Mouse (Mus musculus) embryonic facial prominence, embryonic 15.5 days (tissue): ENCODE data around the gene Chchd6. TPM values are rescaled to one million over a fixed set of nuclear protein-coding genes. Genes with fewer than 3 reads are reported as not detected.

Experiments used
- ATAC-seq: fragments of 200-750 bp; cut with Nextera tagmentation; 2 replicates; pipeline ENCODE4 v1.8.0; 2017; ENCODE audit warnings: low read depth, moderate TSS enrichment; ENCODE audit not compliant: insufficient number of reproducible peaks, low FRiP score, low TSS enrichment
- H3K27ac ChIP-seq: fragments of 300-500 bp; sonication (generic); replicated peaks from 2 replicates; pipeline ENCODE4 v1.5.1; 2015; ENCODE audit warnings: mild to moderate bottlenecking, inconsistent platforms
- H3K27me3 ChIP-seq: fragments of 300-500 bp; sonication (generic); 2 replicates; pipeline ENCODE4 v1.6.1; 2015; ENCODE audit warnings: inconsistent platforms
- H3K36me3 ChIP-seq: fragments of 300-500 bp; sonication (generic); 2 replicates; pipeline ENCODE4 v1.6.1; 2015; ENCODE audit warnings: mild to moderate bottlenecking, inconsistent platforms
- H3K4me1 ChIP-seq: fragments of 300-500 bp; sonication (generic); 2 replicates; pipeline ENCODE4 v1.6.1; 2015; ENCODE audit warnings: inconsistent platforms
- H3K4me2 ChIP-seq: fragments of 300-500 bp; sonication (generic); replicated peaks from 2 replicates; pipeline ENCODE4 v1.6.1; 2015; ENCODE audit warnings: mild to moderate bottlenecking, inconsistent platforms
- H3K4me3 ChIP-seq: fragments of 300-500 bp; sonication (generic); replicated peaks from 2 replicates; pipeline ENCODE4 v1.5.1; 2015; ENCODE audit warnings: mild to moderate bottlenecking, inconsistent platforms
- H3K9ac ChIP-seq: fragments of 300-500 bp; sonication (generic); 2 replicates; pipeline ENCODE4 v1.6.1; 2015; ENCODE audit warnings: inconsistent platforms
- H3K9me3 ChIP-seq: fragments of 300-500 bp; sonication (generic); replicated peaks from 2 replicates; pipeline ENCODE4 v1.6.1; 2016; ENCODE audit warnings: inconsistent platforms
- WGBS: fragments of 180-500 bp; shearing (Covaris S2); methylation state at CpG from one replicate; pipeline ENCODE4 v1.1.7; 2015; 5-methylcytosine and 5-hydroxymethylcytosine counted together
- polyA plus RNA-seq: library from polyadenylated mRNA; unstranded; fragments of >200 nt; fragmentation: Nextera tagmentation; extraction: Ambion mirVana; gene quantifications from 2 replicates; pipeline ENCODE4 v1.2.1, GENCODE M21; 2015

Gene Chchd6
- polyA plus RNA-seq, 1 experiment from 2014 or later = 64.9 TPM

DNA sequence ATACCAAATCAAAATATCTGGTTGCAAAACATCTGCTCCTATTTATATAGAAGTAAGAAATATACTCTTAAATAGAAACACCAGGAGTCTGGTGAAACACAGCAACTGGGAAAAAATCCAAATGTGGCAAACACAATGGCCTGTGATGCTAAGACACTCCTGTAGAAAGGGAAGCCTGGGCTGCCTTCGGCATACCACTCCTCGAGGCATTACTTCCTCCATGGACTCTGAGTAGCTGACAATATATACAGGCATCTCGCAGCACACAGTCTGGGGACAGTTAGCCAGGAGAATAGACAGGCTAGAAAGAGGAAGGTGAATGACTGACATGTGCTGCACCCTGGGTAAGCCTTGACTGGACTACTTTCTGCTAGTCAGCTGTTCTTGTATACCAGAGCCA lies 146.7 kb downstream of the Chchd6 start:
- peak overlapping the region; percentile 45 for H3K27ac ChIP-seq
- ATAC-seq = no peak
- 29% methylated on average over 3 of the region's 3 CpGs for WGBS

DNA sequence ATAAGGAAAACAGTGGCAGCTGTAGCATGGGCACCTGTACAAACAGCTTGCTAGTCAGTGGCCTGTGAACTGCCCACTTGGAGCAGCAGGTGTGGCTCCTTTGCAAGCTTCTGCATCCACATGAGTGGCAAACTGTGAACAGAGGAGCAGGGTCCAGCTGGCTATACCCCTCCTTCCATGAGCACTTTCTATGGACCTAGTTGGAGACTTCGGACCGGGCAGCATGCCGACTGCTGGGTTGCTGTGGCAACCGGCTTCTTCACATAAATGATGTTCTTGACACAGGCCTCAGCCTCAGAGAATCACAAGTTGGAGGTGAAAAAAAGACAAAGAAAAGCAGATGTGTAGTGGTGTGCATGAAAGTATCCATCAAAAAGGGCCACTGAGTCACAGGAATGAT lies 154.8 kb downstream of the Chchd6 start:
- Histone ChIP-seq H3K27me3 (no peaks in the 10 kb centered on the region), H3K36me3 (no peaks in the 10 kb centered on the region), H3K9ac (no peak overlapping the region), H3K27ac (no peak overlapping the region), H3K9me3 (no peaks in the 10 kb centered on the region), H3K4me3 (no peak overlapping the region), H3K4me1 (no peaks in the 10 kb centered on the region), H3K4me2 (no peak overlapping the region)
- ATAC-seq = no peak
- 89% methylated on average over 4 of the region's 4 CpGs for WGBS

More for the DNA sequence above, 146.7 kb downstream of the Chchd6 start:
- Histone ChIP-seq H3K4me1 (peaks cover 18% of the 10 kb centered on the region), H3K9ac (no peak overlapping the region), H3K4me3 (no peak overlapping the region), H3K4me2 (no peak overlapping the region), H3K27me3 (no peaks in the 10 kb centered on the region), H3K36me3 (no peaks in the 10 kb centered on the region), H3K9me3 (no peaks in the 10 kb centered on the region)

DNA sequence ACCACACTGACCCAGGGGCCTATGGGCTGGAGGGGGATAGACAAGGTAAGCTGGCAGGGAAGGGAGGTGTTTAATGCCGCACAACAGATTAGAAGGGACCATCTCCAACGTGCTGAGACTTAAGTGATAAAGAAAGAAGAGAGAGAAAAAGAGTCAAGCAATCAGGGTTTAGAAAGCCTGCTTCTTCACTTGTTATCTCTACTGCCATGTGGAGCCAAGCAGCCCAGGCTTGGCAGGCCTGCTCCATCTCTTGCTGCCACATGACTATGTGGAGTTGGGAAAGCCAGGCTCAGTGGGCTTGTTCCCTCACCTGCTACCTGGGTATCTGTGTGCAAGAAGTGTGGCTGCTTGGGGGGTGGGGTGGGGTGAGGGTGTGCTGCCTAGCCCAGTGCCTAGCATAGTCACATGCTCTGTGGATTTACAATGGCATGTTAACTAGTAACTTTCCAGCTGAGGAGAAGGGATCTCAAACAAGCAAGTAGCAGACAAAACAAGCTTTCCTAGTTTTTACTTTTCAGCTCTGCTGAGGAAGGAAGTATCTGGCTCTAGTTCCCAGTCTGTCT lies 163.5 kb downstream of the Chchd6 start:
- H3K27me3 ChIP-seq = no peaks in the 10 kb centered on the region
- no peak overlapping the region for H3K9ac ChIP-seq
- ATAC-seq = no peak
- H3K4me2 ChIP-seq = no peak overlapping the region
- no peaks in the 10 kb centered on the region for H3K36me3 ChIP-seq
- H3K4me1 ChIP-seq = no peaks in the 10 kb centered on the region
- no peak overlapping the region for H3K4me3 ChIP-seq
- 80% methylated on average over 2 of the region's 2 CpGs for WGBS
- H3K9me3 ChIP-seq = no peaks in the 10 kb centered on the region
- H3K27ac ChIP-seq = no peak overlapping the region

DNA sequence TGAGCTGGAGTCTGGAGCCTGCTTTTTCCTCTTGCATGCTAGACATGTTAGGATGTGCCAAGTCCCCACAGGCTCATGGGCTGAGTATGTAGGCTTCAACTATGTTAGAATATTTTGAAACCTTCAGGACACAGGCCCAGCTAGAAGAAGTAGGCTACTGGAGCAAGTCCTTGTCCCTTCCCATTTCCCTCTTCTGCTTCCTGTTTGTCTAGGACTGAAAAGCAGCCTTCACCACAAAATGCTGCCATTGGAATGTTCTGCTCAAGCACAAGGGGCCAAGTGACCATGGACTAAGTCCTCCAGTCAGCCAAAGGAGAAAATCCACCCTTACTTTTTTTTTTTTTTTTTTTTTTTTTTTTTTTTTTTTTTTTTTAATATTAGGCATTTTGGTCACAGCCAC lies 164.7 kb downstream of the Chchd6 start:
- ATAC-seq = no peak
- H3K9ac ChIP-seq = no peak overlapping the region
- H3K4me3 ChIP-seq = no peak overlapping the region
- no peaks in the 10 kb centered on the region for H3K4me1 ChIP-seq
- no peaks in the 10 kb centered on the region for H3K36me3 ChIP-seq
- H3K4me2 ChIP-seq = no peak overlapping the region
- H3K9me3 ChIP-seq = no peaks in the 10 kb centered on the region
- no peaks in the 10 kb centered on the region for H3K27me3 ChIP-seq
- H3K27ac ChIP-seq = no peak overlapping the region

DNA sequence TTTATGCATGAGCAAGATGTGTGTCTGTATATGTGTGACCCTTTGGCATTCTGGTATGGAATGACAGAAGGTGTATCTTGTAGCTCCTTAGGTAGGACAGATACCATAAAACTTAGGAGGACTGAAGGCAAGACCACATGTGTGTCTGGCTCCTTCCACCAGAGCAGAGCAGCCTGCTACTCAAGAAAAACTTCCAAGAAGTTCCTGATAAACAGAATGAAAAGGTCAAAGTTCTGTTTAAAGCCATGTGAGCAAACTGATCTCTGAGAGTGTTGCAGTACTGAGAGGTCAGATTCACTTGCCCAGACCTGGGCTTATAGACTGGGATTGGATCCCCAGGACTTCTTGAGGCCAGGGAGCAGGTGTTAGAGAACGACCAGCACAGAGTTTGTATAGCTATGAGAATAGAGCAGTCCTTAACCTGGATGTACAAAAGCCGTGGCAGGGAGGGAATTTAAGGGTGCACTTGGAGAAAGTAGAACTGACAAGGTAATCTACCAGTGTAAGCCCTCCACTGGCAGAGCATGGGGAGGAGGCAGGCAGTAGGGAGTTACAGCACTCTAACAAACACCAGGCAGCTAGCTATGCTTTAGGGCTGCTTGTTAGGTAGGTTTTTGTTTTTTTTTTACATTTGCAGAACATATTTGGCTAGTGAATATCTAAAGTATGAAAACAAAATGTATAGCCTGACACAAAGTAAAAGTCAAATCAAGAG lies 166.6 kb downstream of the Chchd6 start:
- Histone ChIP-seq H3K4me3 (no peak overlapping the region), H3K27me3 (no peaks in the 10 kb centered on the region), H3K9ac (no peak overlapping the region), H3K27ac (no peak overlapping the region), H3K4me1 (no peaks in the 10 kb centered on the region), H3K9me3 (no peaks in the 10 kb centered on the region), H3K36me3 (no peaks in the 10 kb centered on the region), H3K4me2 (no peak overlapping the region)
- 75% methylated on average over 2 of the region's 2 CpGs for WGBS
- ATAC-seq = no peak

DNA sequence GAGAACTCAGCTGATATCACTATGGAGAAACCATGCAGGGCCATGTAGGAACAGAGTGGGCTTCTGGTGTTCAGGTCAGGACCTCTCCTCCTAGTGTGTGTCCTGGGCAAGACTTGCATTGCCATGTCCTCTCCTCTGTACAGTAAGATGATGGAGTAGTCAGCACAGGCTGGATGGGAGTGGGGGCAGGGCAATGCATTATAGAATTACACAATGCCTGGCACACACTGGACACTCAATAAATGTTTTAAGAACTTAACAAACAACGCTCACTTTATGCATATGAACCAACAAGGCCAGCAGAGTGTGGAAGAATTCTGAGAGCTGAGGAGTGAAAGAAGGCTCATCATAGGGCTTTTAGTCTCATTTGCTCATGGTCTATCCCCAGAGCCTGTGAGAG lies 171.0 kb downstream of the Chchd6 start:
- Histone ChIP-seq H3K36me3 (no peaks in the 10 kb centered on the region), H3K9me3 (no peaks in the 10 kb centered on the region), H3K27ac (no peak overlapping the region), H3K4me1 (no peaks in the 10 kb centered on the region), H3K9ac (no peak overlapping the region), H3K4me3 (no peak overlapping the region), H3K27me3 (no peaks in the 10 kb centered on the region), H3K4me2 (no peak overlapping the region)
- no peak for ATAC-seq
- 93% methylated on average over 1 of the region's 1 CpGs for WGBS

DNA sequence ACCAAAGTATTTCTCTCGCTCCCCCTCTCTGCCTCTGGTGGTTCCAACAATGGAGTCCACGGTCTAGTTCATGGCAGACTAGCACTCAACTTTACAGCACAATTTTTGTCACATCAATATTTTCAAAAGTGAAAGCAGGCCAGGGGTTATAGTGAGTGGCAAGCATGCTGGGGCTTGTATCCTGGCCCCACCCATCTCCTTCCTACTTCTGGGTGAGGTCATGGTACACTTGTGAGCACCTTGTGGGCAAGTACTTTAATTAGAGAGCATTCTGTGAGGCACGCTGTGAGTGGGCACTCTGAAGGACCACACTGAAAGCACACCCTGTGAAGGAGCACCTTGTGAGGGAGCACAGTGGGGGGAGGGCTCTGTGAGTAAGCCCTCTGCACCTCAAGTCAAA lies 172.8 kb downstream of the Chchd6 start:
- H3K27me3 ChIP-seq = no peaks in the 10 kb centered on the region
- H3K4me1 ChIP-seq = no peaks in the 10 kb centered on the region
- no peak overlapping the region for H3K9ac ChIP-seq
- no peak for ATAC-seq
- no peaks in the 10 kb centered on the region for H3K36me3 ChIP-seq
- H3K9me3 ChIP-seq = no peaks in the 10 kb centered on the region
- H3K4me2 ChIP-seq = no peak overlapping the region
- WGBS = 77% methylated on average over 3 of the region's 3 CpGs
- H3K27ac ChIP-seq = no peak overlapping the region
- no peak overlapping the region for H3K4me3 ChIP-seq

DNA sequence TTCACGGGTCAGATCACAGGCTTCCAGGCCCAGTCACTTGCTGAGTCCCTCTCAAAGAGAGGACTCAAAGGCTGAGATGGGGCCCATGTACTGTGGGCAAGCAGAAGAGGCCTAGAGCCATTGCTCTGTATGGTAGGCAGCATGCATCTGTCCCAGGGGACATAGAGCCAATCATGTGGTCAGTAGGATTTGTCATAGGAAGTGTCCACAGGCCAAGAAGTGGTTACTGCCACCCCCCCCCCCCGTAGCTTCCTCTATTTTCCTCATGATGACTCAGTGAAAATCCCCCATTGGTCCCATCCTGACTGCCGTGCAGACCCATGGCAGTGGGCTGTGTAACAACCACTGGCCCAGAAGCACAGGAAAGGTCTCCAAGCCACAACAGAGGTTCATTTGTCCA lies 173.5 kb downstream of the Chchd6 start:
- no peaks in the 10 kb centered on the region for H3K27me3 ChIP-seq
- H3K36me3 ChIP-seq = no peaks in the 10 kb centered on the region
- H3K9me3 ChIP-seq = no peaks in the 10 kb centered on the region
- H3K4me1 ChIP-seq = no peaks in the 10 kb centered on the region
- H3K9ac ChIP-seq = no peak overlapping the region
- 78% methylated on average over 3 of the region's 3 CpGs for WGBS
- ATAC-seq = 0 out of 2 replicates have a peak, but pooled peaks have one; percentile 53
- no peak overlapping the region for H3K4me3 ChIP-seq
- no peak overlapping the region for H3K4me2 ChIP-seq
- H3K27ac ChIP-seq = no peak overlapping the region

DNA sequence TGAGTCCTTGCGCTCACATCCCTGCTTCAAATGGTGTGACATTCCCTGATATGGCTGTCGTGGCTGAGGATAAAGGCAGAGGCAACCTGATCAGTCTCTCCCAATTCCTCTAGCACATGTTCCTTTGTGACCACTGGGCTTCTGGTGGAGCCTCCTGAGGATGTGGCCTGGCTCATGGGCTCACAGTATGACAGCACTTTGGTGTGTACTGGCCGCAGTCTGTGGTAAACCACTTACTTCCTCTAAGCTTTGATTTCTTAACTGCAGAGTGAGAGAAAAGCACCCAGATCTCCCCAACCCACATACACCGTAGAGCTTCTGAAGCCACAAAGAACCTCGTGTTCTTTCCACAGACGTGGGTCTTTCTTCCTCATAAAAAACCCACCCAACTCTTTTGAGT lies 173.9 kb downstream of the Chchd6 start:
- H3K27ac ChIP-seq = no peak overlapping the region
- H3K9me3 ChIP-seq = no peaks in the 10 kb centered on the region
- H3K9ac ChIP-seq = no peak overlapping the region
- H3K27me3 ChIP-seq = no peaks in the 10 kb centered on the region
- no peak overlapping the region for H3K4me2 ChIP-seq
- H3K4me1 ChIP-seq = no peaks in the 10 kb centered on the region
- no peak for ATAC-seq
- no peaks in the 10 kb centered on the region for H3K36me3 ChIP-seq
- WGBS = 77% methylated on average over 6 of the region's 6 CpGs
- no peak overlapping the region for H3K4me3 ChIP-seq

DNA sequence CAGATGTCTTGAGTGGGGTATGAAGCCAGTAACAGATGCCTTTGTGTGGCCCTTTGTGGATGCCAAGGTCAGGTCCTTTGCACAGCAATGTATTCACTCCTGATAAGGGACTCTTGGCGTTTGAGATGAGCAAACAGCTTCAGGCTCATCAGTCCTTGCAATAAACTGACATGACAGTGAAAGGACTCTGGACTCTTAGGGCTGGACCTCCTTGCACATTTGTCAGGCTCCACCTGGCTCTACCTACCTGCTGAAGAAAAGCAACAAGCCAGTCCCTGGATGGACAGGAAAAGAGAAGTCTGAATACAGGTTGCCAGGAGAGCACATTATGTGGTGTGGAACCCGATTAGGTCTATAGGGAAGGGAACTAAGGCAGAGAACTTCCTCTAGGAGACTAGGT lies 174.7 kb downstream of the Chchd6 start:
- H3K27me3 ChIP-seq = no peaks in the 10 kb centered on the region
- no peak overlapping the region for H3K27ac ChIP-seq
- no peak for ATAC-seq
- no peaks in the 10 kb centered on the region for H3K36me3 ChIP-seq
- WGBS = 74% methylated on average over 2 of the region's 2 CpGs
- H3K4me3 ChIP-seq = no peak overlapping the region
- no peak overlapping the region for H3K9ac ChIP-seq
- no peak overlapping the region for H3K4me2 ChIP-seq
- H3K9me3 ChIP-seq = no peaks in the 10 kb centered on the region
- H3K4me1 ChIP-seq = no peaks in the 10 kb centered on the region

DNA sequence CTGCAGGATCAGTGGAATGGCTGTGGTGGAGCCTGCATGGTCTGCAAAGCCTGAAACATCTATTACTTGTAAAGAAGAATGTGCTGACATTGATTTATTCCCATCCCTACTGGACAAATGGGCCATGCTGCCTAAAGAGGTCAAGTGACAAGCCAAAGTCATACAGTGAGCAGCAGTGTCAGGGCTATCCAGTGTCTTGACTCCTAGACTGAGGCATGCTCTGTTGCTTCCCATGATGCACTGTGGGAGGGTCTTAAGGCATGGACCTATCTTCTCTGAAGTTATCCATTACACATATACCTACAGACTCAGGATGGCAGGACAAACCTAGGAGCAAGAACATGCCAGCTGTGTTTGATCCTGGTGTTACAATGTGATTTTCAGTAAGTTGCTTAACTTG lies 175.3 kb downstream of the Chchd6 start:
- Histone ChIP-seq H3K9me3 (no peaks in the 10 kb centered on the region), H3K4me2 (no peak overlapping the region), H3K27ac (no peak overlapping the region), H3K4me1 (no peaks in the 10 kb centered on the region), H3K4me3 (no peak overlapping the region), H3K36me3 (no peaks in the 10 kb centered on the region), H3K27me3 (no peaks in the 10 kb centered on the region), H3K9ac (no peak overlapping the region)
- ATAC-seq = no peak
